In genomic region chr9:123112805-123113521, GRCm38 (mm10) we compare ENCODE assay signal across 8 mouse cellular contexts. TPM values are rescaled to one million over a fixed set of nuclear protein-coding genes. Genes with fewer than 3 reads are reported as not detected.
DNase-seq lines count a peak whose midpoint lies in the region; ATAC-seq lines count a peak whose summit lies in the region.

Gene Zdhhc3, minus strand, starts transcription at chr9:123113205.
Gene Exosc7, plus strand, starts transcription at chr9:123113215.

- H3K27me3 ChIP-seq in hindbrain, embryonic 12.5 days: no peaks in the 10 kb centered on the region

- no peaks in the 10 kb centered on the region for H3K9me3 ChIP-seq in hindbrain, embryonic 12.5 days (replicated peaks)

- peaks cover 17% of the 10 kb centered on the region for H3K4me1 ChIP-seq in hindbrain, embryonic 12.5 days

- peak within 1 kb of the TSS; percentile 94 for H3K27ac ChIP-seq in hindbrain, embryonic 12.5 days

- H3K4me3 ChIP-seq in hindbrain, embryonic 12.5 days: peak within 1 kb of the TSS; percentile 85

- peak; percentile 95 for ATAC-seq in hindbrain, embryonic 12.5 days (ENCODE audit: low FRiP score)

- under 1% methylated on average over 79 of the region's 79 CpGs for WGBS in hindbrain, embryonic 12.5 days

- peak; percentile 95 for DNase-seq in Muller cell, postnatal 12 days (ENCODE audit: inconsistent ontology term)
- peak; percentile 91 for DNase-seq in cerebellum, adult 9-11 months
- peak; percentile 82 to 88 for DNase-seq in frontal cortex, postnatal 10 days (ENCODE audit: low spot score in 2 of 2)
- peak; percentile 88 to 89 for DNase-seq in layer of hippocampus, postnatal 14 days (ENCODE audit: low spot score in 2 of 2)
- peak; percentile 85 for DNase-seq in lung, postnatal 14 days
- peak; percentile 78 for DNase-seq in retina, adult 2 months (ENCODE audit: low read depth, low spot score)
- peak; percentile 82 to 85 for DNase-seq in thymus, postnatal 36 days

- peak within 1 kb of the TSS; percentile 93 for H3K4me2 ChIP-seq in hindbrain, embryonic 12.5 days (replicated peaks)

- peak within 1 kb of the TSS; percentile 86 for H3K9ac ChIP-seq in hindbrain, embryonic 12.5 days

- H3K36me3 ChIP-seq in hindbrain, embryonic 12.5 days: peaks cover 11% of the 10 kb centered on the region; the same call in 1 of the 2 replicates

RNA-seq across cellular contexts. Expression of gene Zdhhc3, which starts in this region (rescaled TPM):
- 81.0 and 82.8 TPM in 2 replicates for polyA plus RNA-seq in hindbrain, embryonic 12.5 days (2016; fragmentation: Nextera tagmentation; extraction: Ambion mirVana)
- 10 to 100 TPM; 71.2 to 72.7 TPM for total RNA-seq in layer of hippocampus, postnatal 14 days (2021)

RNA-seq across cellular contexts. Expression of gene Exosc7, which starts in this region (rescaled TPM):
- 80.1 and 84.2 TPM in 2 replicates for polyA plus RNA-seq in hindbrain, embryonic 12.5 days (2016; fragmentation: Nextera tagmentation; extraction: Ambion mirVana)
- 10 to 100 TPM; 35.8 to 38.0 TPM for total RNA-seq in layer of hippocampus, postnatal 14 days (2021)

Comparison
In these comparisons a context has a peak if more than half of its experiments do, and no peak if none do; other contexts are left out.
1. Peak in every context shown above with its lines: DNase-seq, ATAC-seq, H3K4me3 ChIP-seq and H3K27ac ChIP-seq.